Mouse (Mus musculus) midbrain, embryonic 11.5 days (tissue): ENCODE results near the gene Vmn1r12. TPM values are rescaled to one million over a fixed set of nuclear protein-coding genes. Genes with fewer than 3 reads are reported as not detected.
"Not testable (repeated sequence)": the region's sequence is repeated elsewhere in the genome, so short reads cannot be mapped to it uniquely, and the experiment has no call there.

Source experiments
- ATAC-seq: fragments of 200-750 bp; cut with Nextera tagmentation; 2 replicates; pipeline ENCODE4 v1.8.0; 2017; ENCODE audit warnings: moderate TSS enrichment, moderate library complexity; ENCODE audit not compliant: low FRiP score
- DNase-seq: peaks from one replicate; pipeline ENCODE4 v3.0.0; 2015; ENCODE audit warnings: low spot score; ENCODE audit errors: missing footprints
- H3K27ac ChIP-seq: fragments of 300-500 bp; sonication (generic); 2 replicates; pipeline ENCODE4 v1.5.1; 2014; ENCODE audit warnings: low read depth, low read length
- H3K27me3 ChIP-seq: fragments of 300-500 bp; sonication (generic); 2 replicates; pipeline ENCODE4 v1.6.1; 2014; ENCODE audit warnings: mild to moderate bottlenecking, low read length, moderate library complexity, mixed read lengths; ENCODE audit not compliant: control insufficient read depth, insufficient read depth
- H3K36me3 ChIP-seq: fragments of 300-500 bp; sonication (generic); 2 replicates; pipeline ENCODE4 v1.6.1; 2014; ENCODE audit warnings: mild to moderate bottlenecking, low read length, moderate library complexity, mixed read lengths; ENCODE audit not compliant: control insufficient read depth, insufficient read depth
- H3K4me1 ChIP-seq: fragments of 300-500 bp; sonication (generic); 2 replicates; pipeline ENCODE4 v1.6.1; 2014; ENCODE audit warnings: low read length; ENCODE audit not compliant: control insufficient read depth, insufficient read depth
- H3K4me2 ChIP-seq: fragments of 300-500 bp; sonication (generic); 2 replicates; pipeline ENCODE4 v1.6.1; 2014; ENCODE audit warnings: mild to moderate bottlenecking, moderate library complexity
- H3K4me3 ChIP-seq: fragments of 300-500 bp; sonication (generic); 2 replicates; pipeline ENCODE4 v1.5.1; 2014; ENCODE audit warnings: low read depth, low read length
- H3K9ac ChIP-seq: fragments of 300-500 bp; sonication (generic); 2 replicates; pipeline ENCODE4 v1.6.1; 2014; ENCODE audit warnings: low read length
- H3K9me3 ChIP-seq: fragments of 300-500 bp; sonication (generic); 2 replicates; pipeline ENCODE4 v1.6.1; 2016; ENCODE audit warnings: low read length; ENCODE audit not compliant: control insufficient read depth
- WGBS: fragments of 180-500 bp; shearing (Covaris S2); extraction: QIAGEN DNeasy Blood & Tissue Kit; methylation state at CpG from one replicate; pipeline ENCODE4 v1.1.7; 2014; 5-methylcytosine and 5-hydroxymethylcytosine counted together
- polyA plus RNA-seq: library from polyadenylated mRNA; unstranded; fragments of >200 nt; fragmentation: Nextera tagmentation; extraction: Ambion mirVana; gene quantifications from 2 replicates; pipeline ENCODE4 v1.2.1, GENCODE M21; 2014

Gene Vmn1r12
- polyA plus RNA-seq = not detected in 2 replicates

- Histone ChIP-seq H3K4me2 (no peak within 1 kb of the TSS), H3K9me3 (no peaks in the 10 kb centered on the region), H3K4me3 (no peak within 1 kb of the TSS), H3K27ac (no peak within 1 kb of the TSS), H3K36me3 (no peaks in the 10 kb centered on the region), H3K4me1 (no peaks in the 10 kb centered on the region), H3K9ac (no peak within 1 kb of the TSS), H3K27me3 (no peaks in the 10 kb centered on the region)
- ATAC-seq (no peak), DNase-seq (no peak)
- WGBS = 83% methylated on average over 2 of the region's 2 CpGs
Measured at GRCm38 (mm10) chr6:57156619-57157018, at the start of gene Vmn1r12. TSS of gene Vmn1r12 (plus strand) at chr6:57156919.

GRCm38 (mm10) chr6:57109154-57109553 is 47.6 kb upstream of the Vmn1r12 start, which contains the start of gene Vmn1r10:
TSS of gene Vmn1r10 (plus strand) at chr6:57109454.
- H3K4me1 ChIP-seq = no peaks in the 10 kb centered on the region
- ATAC-seq = no peak
- no peaks in the 10 kb centered on the region for H3K9me3 ChIP-seq
- WGBS = 80% methylated on average over 3 of the region's 3 CpGs
- no peak within 1 kb of the TSS for H3K9ac ChIP-seq
- no peak within 1 kb of the TSS for H3K4me3 ChIP-seq
- no peak within 1 kb of the TSS for H3K4me2 ChIP-seq
- no peaks in the 10 kb centered on the region for H3K36me3 ChIP-seq
- no peaks in the 10 kb centered on the region for H3K27me3 ChIP-seq
- DNase-seq = no peak
- H3K27ac ChIP-seq = no peak within 1 kb of the TSS

- Histone ChIP-seq H3K4me3 (no peak within 1 kb of the TSS), H3K9ac (no peak within 1 kb of the TSS), H3K4me2 (no peak within 1 kb of the TSS), H3K27ac (no peak within 1 kb of the TSS), H3K27me3 (no peaks in the 10 kb centered on the region), H3K36me3 (no peaks in the 10 kb centered on the region), H3K4me1 (no peaks in the 10 kb centered on the region), H3K9me3 (no peaks in the 10 kb centered on the region)
- 72% methylated on average over 1 of the region's 1 CpGs for WGBS
- no peak for DNase-seq
- ATAC-seq = no peak
Measured at GRCm38 (mm10) chr6:57133155-57133554, 23.6 kb upstream of the Vmn1r12 start, which contains the start of gene Vmn1r11. TSS of gene Vmn1r11 (plus strand) at chr6:57133455.

GRCm38 (mm10) chr6:57190016-57190415 is 33.3 kb downstream of the Vmn1r12 start:
- not testable (repeated sequence) for DNase-seq, H3K9me3 ChIP-seq, H3K4me1 ChIP-seq, ATAC-seq, H3K9ac ChIP-seq, H3K27me3 ChIP-seq, H3K36me3 ChIP-seq, H3K27ac ChIP-seq, H3K4me3 ChIP-seq, H3K4me2 ChIP-seq
- WGBS = 58% methylated on average over 3 of the region's 3 CpGs

GRCm38 (mm10) chr6:57202990-57203389 is 46.3 kb downstream of the Vmn1r12 start, which contains the start of gene Vmn1r13:
TSS of gene Vmn1r13 (plus strand) at chr6:57203290.
- not testable (repeated sequence) for H3K9ac ChIP-seq, H3K4me1 ChIP-seq, H3K27me3 ChIP-seq, H3K4me2 ChIP-seq, H3K27ac ChIP-seq, H3K4me3 ChIP-seq, DNase-seq, H3K9me3 ChIP-seq, ATAC-seq, H3K36me3 ChIP-seq
- 88% methylated on average over 1 of the region's 1 CpGs for WGBS

Other genes with a start within 250 kb of the Vmn1r12 start
- gene Nt5c3, start 233.0 kb upstream of the Vmn1r12 start, polyA plus RNA-seq = 91.1 and 103 TPM in 2 replicates
- 0.51 and 0.61 TPM in 2 replicates for gene Vmn1r4, start 232.9 kb upstream of the Vmn1r12 start, polyA plus RNA-seq
- not detected in 2 replicates for gene Vmn1r5, start 186.6 kb upstream of the Vmn1r12 start, polyA plus RNA-seq
- gene Vmn1r6, start 159.7 kb upstream of the Vmn1r12 start, polyA plus RNA-seq = not detected in 2 replicates
- not detected in 2 replicates for gene Vmn1r7, start 131.6 kb upstream of the Vmn1r12 start, polyA plus RNA-seq
- not detected in 2 replicates for gene Vmn1r8, start 124.6 kb upstream of the Vmn1r12 start, polyA plus RNA-seq
- gene Vmn1r9, start 90.1 kb upstream of the Vmn1r12 start, polyA plus RNA-seq = not detected in 2 replicates
- not detected in 2 replicates for gene Vmn1r10, start 47.5 kb upstream of the Vmn1r12 start, polyA plus RNA-seq
- not detected in 2 replicates for gene Vmn1r11, start 23.5 kb upstream of the Vmn1r12 start, polyA plus RNA-seq
- not detected in 2 replicates for gene Vmn1r13, start 46.4 kb downstream of the Vmn1r12 start, polyA plus RNA-seq
- not detected in 2 replicates for gene Vmn1r14, start 74.8 kb downstream of the Vmn1r12 start, polyA plus RNA-seq
- gene Vmn1r15, start 101.0 kb downstream of the Vmn1r12 start, polyA plus RNA-seq = not detected in 2 replicates
- not detected in 2 replicates for gene Vmn1r16, start 172.6 kb downstream of the Vmn1r12 start, polyA plus RNA-seq
- gene Vmn1r17, start 206.8 kb downstream of the Vmn1r12 start, polyA plus RNA-seq = not detected in 2 replicates
- gene Vmn1r18, start 238.9 kb downstream of the Vmn1r12 start, polyA plus RNA-seq = not detected in 2 replicates
- not detected in 2 replicates for gene Vmn1r19, start 246.9 kb downstream of the Vmn1r12 start, polyA plus RNA-seq